Comparison of ENCODE assay signal across 8 mouse cellular contexts in genomic region chr6:83913710-83914109, GRCm38 (mm10). TPM values are rescaled to one million over a fixed set of nuclear protein-coding genes. Genes with fewer than 3 reads are reported as not detected.
DNase-seq lines count a peak whose midpoint lies in the region; TF ChIP-seq lines count a peak whose summit lies in the region.

No protein-coding gene starts in this region.

- H3K27ac ChIP-seq in left cerebral cortex, adult 2 months, result no peak overlapping the region; the same call in 1 of the 2 replicates
- H3K27ac ChIP-seq in embryonic facial prominence, embryonic 10.5 days (replicated peaks), result no peak overlapping the region
- H3K27ac ChIP-seq in midbrain, embryonic 10.5 days (replicated peaks), result peak overlapping the region; percentile 100; the same call in 1 of the 2 replicates

- peaks cover 4% of the 10 kb centered on the region; the same call in 1 of the 2 replicates for H3K4me1 ChIP-seq in embryonic facial prominence, embryonic 10.5 days
- H3K4me1 ChIP-seq in midbrain, embryonic 10.5 days, result peaks cover 4% of the 10 kb centered on the region; the same call in 1 of the 2 replicates

- H3K36me3 ChIP-seq in embryonic facial prominence, embryonic 10.5 days (replicated peaks), result peaks cover 5% of the 10 kb centered on the region
- peaks cover 2% of the 10 kb centered on the region; the same call in 1 of the 2 replicates for H3K36me3 ChIP-seq in midbrain, embryonic 10.5 days

- H3K4me3 ChIP-seq in left cerebral cortex, adult 2 months, result peak overlapping the region; percentile 90
- H3K4me3 ChIP-seq in embryonic facial prominence, embryonic 10.5 days, result peak overlapping the region; percentile 100; the same call in 1 of the 2 replicates
- H3K4me3 ChIP-seq in midbrain, embryonic 10.5 days, result peak overlapping the region; percentile 83

- H3K27me3 ChIP-seq in embryonic facial prominence, embryonic 10.5 days (replicated peaks; ENCODE audit: low read depth, poor library complexity, severe bottlenecking), result no peaks in the 10 kb centered on the region
- no peaks in the 10 kb centered on the region for H3K27me3 ChIP-seq in midbrain, embryonic 10.5 days (ENCODE audit: low read depth, poor library complexity, severe bottlenecking)

- intact Hi-C loops in left cerebral cortex, adult 2 months (cut with DNase I), result loop anchor here (2.0 to 5.0 kb wide), 3 partner anchors 35 to 136 kb away; partner anchors contain the start of genes Paip2b and Tex261
- intact Hi-C loops in left cerebral cortex, postnatal 10 days (cut with DNase I), result no loop called here
- intact Hi-C loops in heart, postnatal 10 days (cut with DNase I), result loop anchor here (1.0 kb wide), 1 partner anchor 34 kb away; no protein-coding TSS in a partner anchor

- no peaks in the 10 kb centered on the region for H3K9me3 ChIP-seq in embryonic facial prominence, embryonic 10.5 days
- H3K9me3 ChIP-seq in midbrain, embryonic 10.5 days (replicated peaks), result no peaks in the 10 kb centered on the region

- no peak for TF ChIP-seq CTCF in left cerebral cortex, adult 2 months (IDR thresholded peaks at IDR 0.05)

- WGBS in embryonic facial prominence, embryonic 10.5 days, result 42% methylated on average over 4 of the region's 4 CpGs
- WGBS in midbrain, embryonic 10.5 days, result 42% methylated on average over 4 of the region's 4 CpGs

- no peak for DNase-seq in left cerebral cortex, adult 2 months (ENCODE audit: extremely low spot score in 1 of 2, low spot score in 2 of 2)
- DNase-seq in left cerebral cortex, postnatal 10 days (ENCODE audit: extremely low spot score in 1 of 2, low spot score in 2 of 2), result no peak
- no peak for DNase-seq in embryonic facial prominence, embryonic 10.5 days (ENCODE audit: low spot score)
- peak; percentile 5 to 9 for DNase-seq in heart, postnatal 10 days
- no peak for DNase-seq in midbrain, embryonic 10.5 days (ENCODE audit: low spot score)
- DNase-seq in embryo, embryonic 11 days, result no peak
- no peak for DNase-seq in spleen, adult 18-20 months
- DNase-seq in layer of hippocampus, postnatal 14 days (ENCODE audit: low spot score in 2 of 2), result no peak

RNA-seq across cellular contexts. Expression of gene Zfp638, which starts 46.8 kb away (rescaled TPM):
- 100 to 1,000 TPM; 132 to 134 TPM for total RNA-seq in left cerebral cortex, adult 2 months (2021)
- 100 to 1,000 TPM; 120 to 121 TPM for total RNA-seq in left cerebral cortex, postnatal 10 days (2021)
- polyA plus RNA-seq in embryonic facial prominence, embryonic 10.5 days (2016; fragmentation: Nextera tagmentation; extraction: Ambion mirVana), result 69.8 and 71.0 TPM in 2 replicates
- 10 to 100 TPM; 66.0 to 73.7 TPM for total RNA-seq in heart, postnatal 10 days (2021)
- 67.2 and 72.9 TPM in 2 replicates for polyA plus RNA-seq in midbrain, embryonic 10.5 days (2016; fragmentation: Nextera tagmentation; extraction: Ambion mirVana)
- total RNA-seq in layer of hippocampus, postnatal 14 days (2021), result 100 to 1,000 TPM; 121 to 131 TPM

Comparison
In these comparisons a context has a peak if more than half of its experiments do, and no peak if none do; other contexts are left out.
1. DNase-seq: peak in heart, postnatal 10 days (2 of 2); none in left cerebral cortex, adult 2 months (0 of 2), left cerebral cortex, postnatal 10 days (0 of 2), embryonic facial prominence, embryonic 10.5 days (single experiment), midbrain, embryonic 10.5 days (single experiment), embryo, embryonic 11 days (single experiment), spleen, adult 18-20 months (0 of 2) and layer of hippocampus, postnatal 14 days (0 of 2).
2. Peak in every context shown above with its lines, with median percentiles within 50 percentile points of each other: H3K4me3 ChIP-seq.